Mouse (Mus musculus): ENCODE results near the gene Stk11.

Gene Stk11

DNA sequence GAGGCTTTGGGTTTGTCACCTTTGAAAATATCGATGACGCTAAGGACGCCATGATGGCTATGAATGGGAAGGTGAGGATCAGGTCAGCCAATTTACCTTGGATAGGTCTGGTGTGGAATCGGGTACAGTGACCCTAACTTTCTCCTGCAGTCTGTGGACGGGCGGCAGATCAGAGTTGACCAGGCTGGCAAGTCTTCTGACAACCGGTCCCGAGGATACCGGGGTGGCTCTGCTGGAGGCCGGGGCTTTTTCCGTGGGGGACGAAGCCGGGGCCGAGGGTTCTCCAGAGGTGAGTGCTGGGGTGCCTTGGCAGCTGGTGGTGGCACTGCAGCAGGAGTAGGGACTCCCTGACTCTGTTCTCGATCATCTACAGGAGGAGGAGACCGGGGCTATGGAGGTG lies 54.4 kb downstream of the Stk11 start:
- DNase-seq (ENCODE audit: low spot score in 2 of 2), result peak in 1 of 2 experiments; percentile 17

DNA sequence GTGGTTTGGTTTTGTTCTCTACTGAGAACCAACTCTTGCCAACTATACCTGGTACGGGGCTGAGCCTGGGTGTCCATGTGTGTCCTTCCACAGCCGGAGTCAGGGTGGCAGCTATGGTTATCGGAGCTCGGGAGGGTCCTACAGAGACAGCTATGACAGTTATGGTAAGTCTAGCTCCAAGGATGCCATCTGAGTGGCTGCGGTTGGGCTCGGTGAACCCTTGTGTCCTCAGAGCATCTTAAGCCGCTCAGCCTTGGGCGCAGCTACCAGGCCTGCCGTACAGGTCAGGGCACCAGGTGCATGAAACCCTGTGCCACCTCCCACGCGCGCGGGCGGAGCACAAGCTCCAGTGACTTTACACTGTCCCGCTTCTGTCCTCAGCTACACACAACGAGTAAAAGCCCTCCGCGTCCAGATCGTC lies 55.0 kb downstream of the Stk11 start:
- peak in 1 of 2 experiments; percentile 20 for DNase-seq (ENCODE audit: low spot score in 2 of 2)

DNA sequence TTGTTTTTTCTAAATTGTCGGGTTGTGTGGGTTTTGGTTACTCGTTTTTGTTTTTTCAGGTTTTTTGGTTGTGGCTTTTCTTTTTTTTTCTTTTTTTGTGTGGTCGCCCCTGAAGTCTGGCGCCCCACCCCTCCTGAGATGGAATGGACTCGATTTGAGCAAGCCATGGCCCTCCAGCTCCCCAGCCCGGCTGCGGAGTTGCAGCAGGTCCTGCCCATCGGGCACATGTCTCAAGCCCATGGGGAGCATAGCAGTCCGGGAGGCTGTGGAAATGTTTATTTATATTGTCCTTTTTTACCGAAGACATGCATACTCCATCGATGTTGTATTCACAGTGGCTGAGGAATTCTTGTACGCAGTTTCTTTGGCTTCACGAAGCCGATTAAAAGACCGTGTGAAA lies 55.6 kb downstream of the Stk11 start:
- DNase-seq (ENCODE audit: low spot score in 2 of 2), result no peak

DNA sequence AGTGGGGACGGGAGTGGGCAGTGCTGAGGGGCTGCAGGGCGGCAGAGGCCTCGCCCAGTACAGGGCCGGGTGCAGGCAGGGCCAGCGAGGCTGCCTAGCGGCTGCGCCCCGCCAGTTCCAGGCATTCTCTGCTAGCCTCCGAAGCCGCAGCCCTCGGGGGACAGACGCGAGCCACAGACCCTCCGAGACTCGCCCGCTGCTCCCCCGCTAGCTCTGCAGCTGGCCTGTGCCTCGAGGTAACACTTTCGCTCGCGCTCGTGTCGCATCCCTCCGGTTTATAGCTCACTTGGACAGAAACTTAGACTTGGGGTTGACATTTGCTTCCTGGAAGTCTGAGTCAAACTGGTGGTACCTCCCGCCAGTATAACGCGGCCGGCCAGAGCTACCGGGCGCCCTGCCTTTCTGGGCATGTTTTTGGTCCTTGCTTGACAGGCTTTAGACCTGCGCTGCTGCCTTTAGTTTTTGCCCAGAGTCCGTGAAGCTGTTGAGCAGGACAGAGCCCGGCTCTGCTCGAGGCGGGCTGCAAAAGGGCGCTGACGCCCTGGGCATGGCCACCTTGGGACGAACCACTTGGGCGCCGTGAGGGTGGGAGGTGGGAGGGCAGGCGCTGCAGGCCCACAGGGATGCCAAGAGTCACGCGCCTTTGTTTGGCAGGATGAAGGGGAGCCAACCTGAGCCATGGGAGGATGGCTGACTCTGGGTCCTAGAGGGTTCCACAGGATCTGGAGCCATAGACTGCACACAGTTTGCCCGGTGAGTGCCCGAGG lies 56.3 kb downstream of the Stk11 start:
- DNase-seq (ENCODE audit: low spot score in 2 of 2), result peak in 1 of 2 experiments; percentile 31

DNA sequence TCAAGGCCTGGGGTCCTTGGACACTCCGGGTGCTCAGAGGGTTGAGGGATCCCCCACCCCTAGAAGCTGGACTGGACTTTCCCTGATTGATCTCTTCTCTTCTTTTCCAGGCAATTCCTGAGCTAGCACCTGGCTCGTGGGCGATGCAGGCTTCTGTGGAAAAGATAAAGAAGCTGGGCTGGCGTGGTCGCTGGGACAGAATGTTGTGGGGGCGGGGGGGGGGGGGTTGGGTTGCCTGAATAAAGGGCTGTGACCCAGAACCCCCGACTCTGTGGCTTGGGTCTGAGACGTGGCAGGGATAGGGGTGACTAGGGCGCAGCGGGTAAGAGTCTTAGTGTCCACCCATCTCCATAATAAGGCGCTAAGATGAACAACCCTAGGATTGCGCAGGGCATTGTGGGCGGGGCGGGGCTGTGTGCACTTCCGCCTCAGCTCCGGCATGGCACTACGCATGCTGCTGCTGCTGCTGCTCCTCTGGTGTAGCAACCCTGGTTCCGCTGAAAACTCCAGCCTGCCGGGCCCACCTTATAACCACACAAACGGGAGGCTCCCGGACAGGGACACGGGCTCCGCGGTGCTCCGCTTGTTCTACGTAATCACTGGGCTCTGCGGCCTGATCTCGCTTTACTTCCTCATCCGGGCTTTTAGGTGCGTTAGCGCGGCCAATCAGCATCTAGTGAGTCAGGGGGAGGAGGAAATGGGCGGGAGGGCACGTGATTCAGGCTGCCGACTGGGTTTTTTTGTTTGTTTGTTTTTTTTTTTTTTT lies 57.1 kb downstream of the Stk11 start, which contains the start of gene 1600002K03Rik:
Gene 1600002K03Rik (plus strand): TSS at position 418 of the 766 bp plus-strand sequence.
- peak; percentile 84 to 85 for DNase-seq (ENCODE audit: low spot score in 2 of 2)

DNA sequence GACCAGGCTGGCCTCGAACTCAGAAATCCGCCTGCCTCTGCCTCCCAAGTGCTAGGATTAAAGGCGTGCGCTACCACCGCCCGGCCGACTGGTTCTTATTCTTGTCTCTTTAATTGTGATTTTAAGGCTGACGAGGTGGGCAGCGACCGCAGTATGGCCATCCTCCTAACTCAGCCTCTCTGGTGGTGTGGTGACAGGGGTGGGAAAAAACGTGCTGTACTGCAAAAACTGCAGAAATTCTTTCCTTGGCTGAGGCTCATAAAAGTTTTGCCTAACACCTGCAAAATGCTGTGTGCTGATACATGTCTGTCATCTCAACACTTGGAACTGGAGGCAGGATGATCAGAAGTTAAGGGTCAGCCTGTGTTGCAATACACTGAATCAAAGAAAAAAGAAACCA lies 57.8 kb downstream of the Stk11 start:
- DNase-seq (ENCODE audit: low spot score in 2 of 2), result no peak

DNA sequence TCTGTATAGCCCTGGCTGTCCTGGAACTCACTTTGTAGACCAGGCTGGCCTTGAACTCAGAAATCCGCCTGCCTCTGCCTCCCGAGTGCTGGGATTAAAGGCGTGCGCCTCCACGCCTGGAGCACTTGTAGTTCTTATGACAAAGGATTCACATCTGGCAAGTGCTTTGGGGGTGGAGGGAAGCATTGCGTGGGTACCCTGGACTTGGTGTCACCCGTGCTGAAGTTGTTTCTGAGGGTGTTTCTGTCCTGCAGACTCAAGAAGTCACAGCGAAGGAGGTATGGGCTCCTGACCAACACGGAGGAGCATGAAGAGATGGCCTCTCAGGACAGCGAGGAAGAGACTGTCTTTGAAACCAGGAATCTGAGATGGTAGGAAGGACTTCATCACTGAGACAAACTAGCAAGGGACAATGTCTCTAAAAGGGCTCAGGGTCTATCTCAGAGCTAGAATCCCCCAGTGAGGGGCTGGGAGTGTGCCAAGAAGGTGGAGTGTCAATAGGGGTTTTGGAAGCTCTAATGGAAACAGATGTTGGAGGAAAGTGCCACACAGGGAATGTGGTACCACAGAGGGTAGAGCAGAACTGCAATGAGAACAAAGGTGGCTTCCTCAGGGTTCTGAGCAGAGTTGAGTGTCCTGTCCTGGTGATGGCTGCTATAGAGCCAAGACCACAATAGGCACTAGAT lies 58.5 kb downstream of the Stk11 start:
- DNase-seq (ENCODE audit: low spot score in 2 of 2), result no peak

DNA sequence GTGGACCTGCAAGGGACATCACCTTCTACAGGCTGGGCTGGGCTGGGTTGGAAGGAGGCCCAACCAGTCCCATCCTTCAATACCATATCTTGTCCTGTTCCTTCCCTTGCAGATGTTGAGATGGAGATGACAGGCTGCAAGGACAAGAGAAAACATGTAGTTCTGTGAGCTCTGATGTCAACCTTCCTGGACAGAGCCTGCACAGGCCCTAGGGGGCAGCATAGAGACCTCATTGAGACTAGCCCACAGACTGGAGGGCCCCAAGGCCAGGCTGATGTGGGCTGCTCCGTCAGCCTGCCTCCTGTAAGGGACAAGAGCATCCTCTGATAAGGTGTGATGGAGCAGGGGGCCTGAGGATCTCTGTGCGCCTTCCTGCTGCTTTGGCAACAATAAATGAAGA lies 59.1 kb downstream of the Stk11 start:
- peak in 1 of 2 experiments; percentile 19 for DNase-seq (ENCODE audit: low spot score in 2 of 2)

DNA sequence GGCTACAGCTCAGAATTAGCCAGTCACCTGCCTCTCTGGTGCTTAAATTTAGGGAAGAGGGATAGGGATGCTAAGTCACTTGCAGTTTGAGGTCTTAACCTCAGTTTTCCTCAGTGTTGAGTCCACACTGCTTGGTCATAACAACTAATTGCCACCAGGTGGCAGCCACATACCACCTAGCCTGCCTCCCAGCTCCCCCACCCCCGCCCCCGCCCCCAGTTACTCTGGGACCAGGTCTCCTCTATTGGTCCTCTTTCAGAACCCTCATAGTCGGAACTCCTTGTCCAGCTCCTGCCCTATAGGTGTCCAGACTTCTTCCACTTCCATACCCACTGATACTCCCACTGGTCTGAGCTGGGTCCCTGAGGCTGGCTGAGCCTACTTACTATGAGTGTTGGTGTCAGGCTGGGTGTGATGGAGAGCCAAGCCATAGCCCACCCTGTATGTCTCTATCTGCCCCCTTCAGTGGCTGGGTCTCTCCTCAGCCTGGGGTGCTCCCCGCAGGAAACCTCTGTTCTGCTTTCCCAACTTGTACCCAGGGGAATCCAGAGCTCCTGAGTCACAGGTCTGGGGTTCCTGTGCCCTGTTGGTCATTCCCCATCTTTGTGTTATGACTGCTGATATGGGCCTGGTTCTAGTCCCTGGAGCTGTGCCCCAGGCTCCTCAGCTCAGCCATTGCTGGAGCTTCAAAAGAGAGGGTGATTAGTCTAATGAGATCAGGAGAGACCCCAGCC lies 60.1 kb downstream of the Stk11 start:
- DNase-seq (ENCODE audit: low spot score in 2 of 2), result peak in 1 of 2 experiments; percentile 22

DNA sequence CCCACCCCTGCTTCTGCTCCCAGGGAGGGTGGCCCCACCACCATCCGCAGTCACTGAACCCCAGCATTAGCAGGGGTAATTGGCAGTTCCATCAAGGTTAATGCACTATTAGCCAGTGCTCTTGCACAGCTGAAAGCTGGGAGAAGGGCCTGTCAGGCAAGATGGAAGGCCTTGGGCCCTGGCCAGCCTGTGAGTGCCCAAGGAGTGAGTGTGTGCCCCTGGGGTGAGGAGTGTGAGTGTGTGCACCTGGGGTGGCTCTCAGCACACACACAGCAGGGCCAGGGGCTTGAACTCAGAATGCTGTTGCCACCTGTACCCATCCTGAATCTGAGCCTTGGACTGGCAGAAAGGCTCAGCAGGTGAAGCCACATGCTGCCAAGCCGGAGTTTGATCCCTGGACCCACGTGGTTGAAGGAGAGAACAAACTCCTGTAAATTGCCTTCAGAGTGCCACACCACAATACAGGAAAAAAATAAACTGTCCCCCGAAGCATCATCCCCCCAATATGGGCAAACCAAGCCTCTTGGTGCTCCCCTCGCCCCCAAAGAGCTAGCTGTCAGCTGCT lies 60.7 kb downstream of the Stk11 start:
- no peak for DNase-seq (ENCODE audit: low spot score in 2 of 2)

DNA sequence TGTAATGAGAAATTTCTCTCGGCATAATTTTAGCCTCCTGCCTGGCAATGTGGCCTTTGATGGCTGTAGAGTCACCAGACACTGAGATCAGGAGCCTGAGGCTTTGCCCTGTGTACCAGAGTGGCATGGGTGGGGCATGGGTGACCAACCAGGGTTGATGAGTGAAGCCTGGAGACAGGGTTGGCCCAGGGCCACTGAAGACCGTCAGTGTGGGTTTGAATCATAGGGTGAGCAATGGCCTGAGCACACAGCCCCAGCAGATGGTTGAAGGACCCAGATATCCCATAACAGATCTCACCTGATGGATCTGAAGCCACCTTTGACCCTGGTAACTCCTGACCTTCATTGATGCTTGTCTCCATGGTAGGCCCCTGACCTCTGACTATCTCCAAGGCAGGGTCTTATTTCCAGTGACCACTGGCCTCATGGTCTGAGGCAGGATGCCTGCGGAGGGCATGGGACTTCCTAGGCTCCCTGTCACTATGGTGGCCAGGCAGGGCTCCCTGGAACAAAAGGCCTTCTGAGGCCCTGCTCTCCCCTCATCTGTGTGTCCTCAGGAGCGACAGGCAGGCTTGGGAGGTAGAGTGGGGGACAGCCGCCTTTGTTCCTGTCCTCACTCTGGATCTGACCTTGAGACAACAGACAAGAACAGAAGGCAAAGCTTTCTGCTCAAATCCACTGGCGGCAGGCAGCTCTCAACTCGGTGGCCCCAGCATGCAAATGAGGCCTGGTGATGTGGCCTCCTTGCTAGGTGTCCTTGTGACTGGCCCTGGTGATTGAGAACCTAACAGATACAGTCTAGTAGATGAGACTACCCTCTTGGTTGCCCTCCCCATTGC lies 62.1 kb downstream of the Stk11 start:
- no peak for DNase-seq (ENCODE audit: low spot score in 2 of 2)

DNA sequence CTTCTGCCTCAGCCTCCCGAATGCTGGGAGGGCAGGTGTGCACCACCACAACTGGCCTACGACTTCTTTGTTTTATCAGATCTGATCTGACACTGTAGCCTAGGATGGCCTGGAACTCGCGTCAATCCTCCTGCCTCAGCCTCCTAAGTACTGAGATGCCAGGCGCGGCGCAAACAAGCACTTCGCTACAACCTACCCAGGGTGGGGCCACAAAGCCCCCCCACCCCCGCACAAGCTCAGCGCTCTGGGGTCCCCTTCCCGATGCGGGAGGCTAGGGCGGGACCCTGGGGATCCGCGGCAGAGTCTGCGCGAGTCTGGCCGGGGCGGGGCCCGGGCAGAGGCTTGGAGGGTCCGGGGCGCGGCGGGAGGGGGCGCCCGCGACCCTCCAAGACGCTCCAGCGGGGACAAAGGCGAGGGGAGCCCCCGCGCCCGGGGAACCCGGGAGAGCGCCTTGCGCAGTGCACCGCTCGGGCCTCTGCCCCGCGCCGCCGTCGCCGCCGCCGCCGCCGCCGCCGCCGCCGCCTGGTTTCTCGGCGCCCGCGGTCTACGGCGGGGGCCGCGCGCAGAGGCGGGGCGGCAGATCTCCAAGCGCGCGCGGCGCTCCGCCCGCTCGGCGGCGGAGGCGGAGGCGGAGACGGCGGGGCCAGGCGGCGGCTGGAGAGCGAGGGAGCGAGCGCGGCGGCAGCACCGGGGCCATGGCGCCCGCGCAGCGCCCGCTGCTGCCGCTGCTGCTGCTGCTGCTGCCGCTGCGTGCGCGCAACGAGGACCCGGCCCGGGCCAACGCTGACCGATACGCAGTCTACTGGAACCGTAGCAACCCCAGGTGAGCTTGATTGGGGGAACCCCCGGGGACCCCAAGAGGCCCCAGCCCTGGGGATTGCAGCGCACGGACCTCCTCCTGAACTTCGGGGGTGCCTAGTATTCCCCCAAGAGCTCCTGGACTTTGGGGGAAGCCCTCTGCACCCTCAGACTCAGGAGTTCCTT lies 63.8 kb downstream of the Stk11 start, which contains the start of gene Efna2:
Gene Efna2 (plus strand): TSS at position 415 of the 984 bp plus-strand sequence.
- no peak for DNase-seq (ENCODE audit: low spot score in 2 of 2)

Measured in urinary bladder, postnatal 4 days (tissue).